Mouse (Mus musculus): ENCODE data around the gene Serpine3.

GRCm38 (mm10) chr14:62650376-62650775 is 13.1 kb upstream of the Serpine3 start:
- TF ChIP-seq CHD2 (IDR thresholded peaks at IDR 0.05; ENCODE audit: low read length) (no peak), ELF1 (IDR thresholded peaks at IDR 0.05; ENCODE audit: low read depth, low read length) (no peak), USF1 (IDR thresholded peaks at IDR 0.05; ENCODE audit: low read depth, low read length) (no peak), POLR2A (IDR thresholded peaks at IDR 0.05; ENCODE audit: control insufficient read depth in 1 of 2, insufficient read depth in 1 of 2, low read depth in 1 of 2, low read length in 2 of 2, poor library complexity in 1 of 2) (no peak), ZNF384 (IDR thresholded peaks at IDR 0.05; ENCODE audit: low read depth, low read length) (no peak), TAL1 (IDR thresholded peaks at IDR 0.05; ENCODE audit: low read length) (no peak)
